Mouse (Mus musculus) heart, adult 8-10 months (tissue): ENCODE data around the gene Gm17949. TPM values are rescaled to one million over a fixed set of nuclear protein-coding genes. Genes with fewer than 3 reads are reported as not detected.
"Not testable (repeated sequence)": the region's sequence is repeated elsewhere in the genome, so short reads cannot be mapped to it uniquely, and the experiment has no call there.

Source experiments
- DNase-seq: peaks from one replicate; pipeline ENCODE4 v3.0.0; 2022; ENCODE audit warnings: low spot score
- total RNA-seq, 4 experiments: library from RNA; stranded (reverse); gene quantifications; 2 replicates each; pipeline ENCODE4 v1.2.4; 2022

The Gm17949 gene
- total RNA-seq, 4 experiments from 2014 or later: 0.37 to 0.60 TPM; not detected in 2

- DNase-seq: no peak
These were observed 30.3 kb downstream of the Gm17949 start, which contains the start of gene Slc25a41 for GRCm38 (mm10) chr17:57041554-57041953. Gene Slc25a41, minus strand, starts transcription at chr17:57041654.

- no peak for DNase-seq
These were observed 36.1 kb downstream of the Gm17949 start for GRCm38 (mm10) chr17:57047406-57047805.

DNA sequence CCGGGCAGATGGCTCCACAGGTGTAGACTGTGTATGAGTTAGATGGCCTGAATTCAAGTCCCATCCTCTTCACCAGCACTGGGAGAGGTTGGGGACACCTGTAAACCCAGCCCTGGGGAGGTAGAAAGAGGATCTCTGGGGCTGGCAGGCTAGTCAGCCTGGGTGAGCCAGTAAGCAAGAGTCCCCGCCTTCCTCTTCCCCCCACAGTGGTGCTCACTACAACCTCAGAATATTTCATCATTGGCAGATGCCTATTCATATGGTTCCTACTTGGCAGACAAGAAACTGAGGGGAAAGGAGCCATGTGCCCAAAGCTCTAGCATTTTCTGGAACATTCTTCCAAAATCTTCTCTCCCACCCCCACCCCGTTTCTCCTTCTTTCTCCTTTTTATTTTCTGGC is 37.5 kb downstream of the Gm17949 start:
- no peak for DNase-seq

GRCm38 (mm10) chr17:57051679-57052078 is 40.4 kb downstream of the Gm17949 start:
- not testable (repeated sequence) for DNase-seq

GRCm38 (mm10) chr17:57056246-57056645 is 45.0 kb downstream of the Gm17949 start:
- no peak for DNase-seq

- peak; percentile 26 for DNase-seq
These were observed 47.7 kb downstream of the Gm17949 start, which contains the start of gene Crb3 for GRCm38 (mm10) chr17:57058891-57059485. Gene Crb3, plus strand, starts transcription at chr17:57059105.

DNA sequence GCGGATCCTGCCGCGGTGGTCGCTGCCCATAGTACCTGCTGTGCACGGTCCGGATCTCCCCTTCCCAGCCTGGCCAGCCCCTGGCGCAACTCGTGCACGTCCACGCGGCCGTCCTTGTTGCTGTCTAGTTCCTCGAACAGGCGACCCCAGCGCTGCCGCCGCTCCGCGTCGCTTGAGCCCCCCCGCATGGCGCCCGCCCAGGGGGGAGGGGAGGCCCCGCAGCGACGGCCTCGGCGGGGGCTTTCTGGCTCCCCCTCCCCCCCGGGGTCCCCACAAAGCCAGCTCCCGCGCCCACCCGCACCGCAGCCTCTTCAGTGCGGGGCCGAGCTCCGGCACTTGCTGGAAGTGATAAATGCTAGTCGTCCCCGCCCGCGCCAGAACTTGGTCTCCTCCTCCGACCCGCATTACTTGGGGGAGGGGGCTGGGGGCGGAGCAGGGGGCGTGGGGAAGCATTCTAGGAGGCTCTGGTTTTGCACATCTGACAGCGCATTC is 48.3 kb downstream of the Gm17949 start, which contains the start of gene Slc25a23:
Gene Slc25a23 (minus strand): TSS at position 378 of the 492 bp plus-strand sequence.
- DNase-seq: peak; percentile 47

DNA sequence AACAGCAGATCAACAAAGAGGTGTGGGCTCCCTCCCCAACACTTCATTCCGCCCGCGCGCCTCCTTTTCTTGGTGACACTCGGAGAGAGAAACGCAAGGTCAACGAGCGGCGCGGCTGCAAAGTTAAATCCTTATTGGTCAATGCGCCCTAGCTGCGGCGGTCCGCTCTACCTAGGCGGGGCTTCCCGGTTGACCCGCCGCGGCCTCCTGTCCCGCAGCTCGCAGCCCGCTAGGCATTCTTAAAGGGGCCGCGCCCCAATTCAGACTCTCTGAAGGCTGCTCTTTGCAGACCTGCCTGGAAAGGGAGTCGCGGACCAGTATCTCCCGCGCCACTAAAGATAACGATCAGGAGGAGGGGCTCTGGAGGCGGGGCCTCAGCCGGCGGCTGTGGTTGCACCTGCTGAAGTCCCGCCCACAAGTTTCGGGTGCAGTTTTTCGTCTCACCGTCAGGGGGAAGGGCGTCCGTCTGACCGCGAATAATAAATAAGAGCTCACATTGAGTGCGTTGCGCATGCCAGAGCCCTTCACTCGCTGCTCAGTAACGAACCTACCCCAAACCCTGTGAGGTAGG is 49.0 kb downstream of the Gm17949 start:
- DNase-seq: peak; percentile 95

DNA sequence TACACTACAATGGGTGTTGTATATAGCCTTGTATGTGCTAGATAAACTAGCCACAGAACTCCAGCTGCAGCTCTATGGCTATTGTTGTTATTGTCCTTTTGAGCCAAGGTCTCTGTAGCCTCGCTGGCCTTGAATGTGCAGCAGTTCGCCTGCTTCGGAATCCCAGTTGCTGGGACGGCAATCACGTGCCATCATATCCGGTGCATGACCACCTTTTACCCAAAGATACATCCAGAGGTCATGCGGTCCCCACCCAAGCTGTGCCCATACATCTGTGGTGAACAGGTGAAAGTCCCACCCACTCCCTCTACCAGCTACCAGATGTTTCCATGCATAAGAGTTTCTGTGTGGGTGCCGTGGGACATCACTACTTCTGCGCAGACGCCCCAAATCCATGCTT is 49.8 kb downstream of the Gm17949 start:
- DNase-seq: no peak

DNA sequence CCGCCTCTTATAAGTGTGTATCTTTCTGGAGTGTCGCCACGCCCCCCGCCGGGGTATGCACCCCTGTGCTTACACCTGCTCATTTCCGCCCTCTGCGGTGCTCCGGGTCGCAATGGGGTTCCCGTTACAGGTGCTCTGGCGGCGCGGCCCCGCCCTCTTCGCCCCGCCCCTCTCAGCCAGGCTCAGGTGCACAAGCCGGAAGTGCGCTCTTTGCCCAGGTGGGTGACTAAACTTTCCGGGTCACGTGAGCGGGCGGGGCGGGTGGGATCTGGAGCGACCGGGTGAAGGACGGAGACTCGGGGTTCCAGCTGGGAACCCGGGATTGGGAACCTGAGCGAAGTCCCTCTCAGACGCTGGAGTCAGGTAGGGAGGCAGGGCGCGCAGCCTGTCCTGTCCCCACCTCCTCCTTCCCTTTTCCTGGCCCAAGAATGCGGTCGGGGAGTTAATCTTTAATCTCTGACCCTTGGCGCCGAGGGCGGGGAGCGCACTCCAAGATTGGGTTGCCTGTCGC is 50.8 kb downstream of the Gm17949 start:
- DNase-seq: no peak

DNA sequence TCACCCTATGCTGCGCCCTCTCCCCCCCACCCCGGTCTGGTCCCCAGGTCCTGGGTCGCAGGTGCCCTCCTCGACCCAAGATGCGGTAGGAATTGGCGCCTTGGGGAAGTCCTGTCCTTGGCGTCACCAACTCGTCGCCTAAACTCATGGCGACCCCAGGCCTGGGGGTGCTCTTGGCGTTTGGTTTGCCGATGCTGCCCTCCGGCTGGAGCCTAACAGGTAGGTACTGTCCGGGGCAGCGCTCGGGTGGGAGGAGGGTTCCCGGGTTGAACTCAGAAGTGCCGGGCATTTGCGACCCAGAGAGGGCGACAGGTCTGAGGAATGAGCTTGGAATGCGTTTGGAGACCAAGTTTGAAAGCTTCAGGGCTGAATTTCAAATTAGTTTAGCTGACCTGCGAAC is 51.3 kb downstream of the Gm17949 start:
- no peak for DNase-seq

DNA sequence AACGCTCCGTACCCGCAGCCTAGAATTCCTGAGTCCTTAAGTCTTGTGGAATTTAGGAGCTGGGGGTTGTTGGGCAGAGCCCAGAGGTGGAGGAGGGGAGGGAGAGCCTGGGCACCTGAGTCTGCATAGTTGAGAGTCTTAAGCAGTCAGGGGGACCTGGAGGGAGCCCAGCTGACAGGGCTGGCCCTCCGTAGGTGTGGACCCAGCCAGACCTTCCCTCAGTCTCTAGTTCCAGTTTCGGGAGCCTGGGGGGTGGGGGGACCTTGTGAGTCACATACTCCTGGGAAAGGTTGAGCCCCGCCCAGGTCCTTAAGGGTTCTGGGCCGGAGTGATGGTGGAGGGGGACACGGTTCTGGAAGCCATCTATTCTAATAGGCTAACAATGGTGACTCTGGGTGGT is 51.8 kb downstream of the Gm17949 start:
- no peak for DNase-seq

- no peak for DNase-seq
These were observed 55.6 kb downstream of the Gm17949 start for GRCm38 (mm10) chr17:57066908-57067307.

DNA sequence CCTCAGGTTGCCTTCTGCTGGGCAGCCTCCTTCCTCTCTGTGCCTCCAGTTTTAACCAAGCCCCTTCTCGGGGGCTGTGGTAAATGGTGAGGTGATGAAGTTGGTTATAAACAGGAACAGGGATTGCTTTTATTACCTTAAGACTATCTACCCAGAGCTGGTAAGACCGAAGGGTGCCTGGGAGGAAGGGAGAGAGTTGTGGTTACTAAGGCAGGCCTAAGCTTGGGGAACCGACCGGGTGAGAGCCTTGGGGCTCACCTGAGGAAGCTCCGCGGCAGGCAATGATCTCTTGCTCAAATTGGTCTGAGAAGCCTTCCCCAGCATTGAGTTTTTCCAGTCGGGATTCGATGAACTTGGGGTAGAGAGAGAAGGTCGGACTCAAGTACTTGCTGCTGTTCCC is 59.0 kb downstream of the Gm17949 start:
- DNase-seq: no peak

DNA sequence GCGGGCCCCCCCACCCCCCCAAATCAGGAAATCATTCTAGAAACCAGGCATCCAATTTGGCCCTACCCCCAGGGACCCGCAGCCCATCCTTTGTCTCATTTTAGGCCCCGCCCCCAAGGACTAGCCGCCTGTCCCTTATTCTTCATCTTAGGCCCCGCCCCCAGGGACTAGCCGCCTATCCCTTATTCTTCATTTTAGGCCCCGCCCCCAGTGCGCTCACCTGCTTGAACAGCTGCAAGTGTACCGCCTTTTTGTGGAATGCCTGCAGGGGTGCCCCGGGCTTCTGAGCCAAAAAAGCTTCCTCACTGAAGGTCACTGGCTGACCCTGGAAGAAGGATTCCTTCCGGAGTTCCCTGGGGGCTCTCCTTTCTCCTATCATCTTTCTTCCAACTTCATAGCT is 59.4 kb downstream of the Gm17949 start:
- no peak for DNase-seq

Other genes starting within 250 kb of the Gm17949 start
- gene Dus3l, start 246.7 kb upstream of the Gm17949 start, total RNA-seq: 10 to 100 TPM; 15.6 to 18.5 (median 16.6) TPM
- under 1 TPM; 0.31 to 0.60 (median 0.43) TPM for gene Prr22, start 241.2 kb upstream of the Gm17949 start, total RNA-seq
- gene Rfx2, start 180.5 kb upstream of the Gm17949 start, total RNA-seq: 1 to 10 TPM; 1.6 to 3.5 (median 2.7) TPM
- not detected for gene Acsbg2, start 137.0 kb upstream of the Gm17949 start, total RNA-seq
- gene 1700061G19Rik, start 136.0 kb upstream of the Gm17949 start, total RNA-seq: not detected
- 10 to 100 TPM; 23.3 to 26.9 (median 26.4) TPM for gene Mllt1, start 76.1 kb upstream of the Gm17949 start, total RNA-seq
- not detected for gene Acer1, start 29.3 kb upstream of the Gm17949 start, total RNA-seq
- gene Clpp, start 21.2 kb upstream of the Gm17949 start, total RNA-seq: 10 to 100 TPM; 77.9 to 82.7 (median 80.2) TPM
- 10 to 100 TPM; 68.0 to 76.3 (median 74.3) TPM for gene Alkbh7, start 14.1 kb upstream of the Gm17949 start, total RNA-seq
- gene Pspn, start 11.5 kb upstream of the Gm17949 start, total RNA-seq: not detected
- gene Gtf2f1, start 181 bp upstream of the Gm17949 start, total RNA-seq: 10 to 100 TPM; 17.7 to 25.1 (median 20.6) TPM
- 10 to 100 TPM; 35.0 to 47.6 (median 38.6) TPM for gene Khsrp, start 20.1 kb downstream of the Gm17949 start, total RNA-seq
- gene Slc25a41, start 30.2 kb downstream of the Gm17949 start, total RNA-seq: not detected
- under 1 TPM in 2 of 4 experiments, not detected in 2; 0.23 to 0.72 TPM for gene Crb3, start 47.6 kb downstream of the Gm17949 start, total RNA-seq
- gene Slc25a23, start 48.4 kb downstream of the Gm17949 start, total RNA-seq: 10 to 100 TPM; 64.7 to 74.7 (median 70.4) TPM
- 1 to 10 TPM in 2 of 4 experiments, under 1 TPM in 2; 0.90 to 1.6 (median 1.2) TPM for gene Dennd1c, start 67.0 kb downstream of the Gm17949 start, total RNA-seq
- gene Tubb4a, start 76.3 kb downstream of the Gm17949 start, total RNA-seq: 1 to 10 TPM; 1.1 to 1.7 (median 1.4) TPM
- under 1 TPM; 0.25 to 0.83 (median 0.43) TPM for gene Tnfsf9, start 93.9 kb downstream of the Gm17949 start, total RNA-seq
- gene Cd70, start 138.3 kb downstream of the Gm17949 start, total RNA-seq: not detected
- gene Tnfsf14, start 182.7 kb downstream of the Gm17949 start, total RNA-seq: under 1 TPM in 1 of 4 experiments, not detected in 3; 0.20 TPM
- 100 to 1,000 TPM in 2 of 4 experiments, 10 to 100 TPM in 2; 65.8 to 155 (median 120) TPM for gene C3, start 216.7 kb downstream of the Gm17949 start, total RNA-seq
- 10 to 100 TPM; 29.1 to 35.0 (median 31.0) TPM for gene Gpr108, start 237.0 kb downstream of the Gm17949 start, total RNA-seq
- gene Trip10, start 238.0 kb downstream of the Gm17949 start, total RNA-seq: 100 to 1,000 TPM; 117 to 154 (median 134) TPM